Mouse (Mus musculus) intestine, embryonic 16.5 days (tissue): Measurements from ENCODE around the gene Myof. TPM values are rescaled to one million over a fixed set of nuclear protein-coding genes. Genes with fewer than 3 reads are reported as not detected.

ENCODE experiments used
- ATAC-seq: fragments of 200-750 bp; cut with Nextera tagmentation; 2 replicates; pipeline ENCODE4 v1.8.0; 2017; ENCODE audit warnings: moderate TSS enrichment, moderate library complexity
- H3K27ac ChIP-seq: fragments of 300-500 bp; sonication (generic); 2 replicates; pipeline ENCODE4 v1.5.1; 2014; ENCODE audit warnings: mild to moderate bottlenecking, low read length
- H3K27me3 ChIP-seq: fragments of 300-500 bp; sonication (generic); replicated peaks from 2 replicates; pipeline ENCODE4 v1.6.1; 2014; ENCODE audit warnings: low read length, control low read depth, mixed read lengths; ENCODE audit not compliant: control insufficient read depth, insufficient read depth
- H3K36me3 ChIP-seq: fragments of 300-500 bp; sonication (generic); 2 replicates; pipeline ENCODE4 v1.6.1; 2014; ENCODE audit warnings: low read length, control low read depth; ENCODE audit not compliant: control insufficient read depth, insufficient read depth
- H3K4me1 ChIP-seq: fragments of 300-500 bp; sonication (generic); 2 replicates; pipeline ENCODE4 v1.6.1; 2014; ENCODE audit warnings: low read length, control low read depth, mixed read lengths; ENCODE audit not compliant: control insufficient read depth, insufficient read depth
- H3K4me2 ChIP-seq: fragments of 300-500 bp; sonication (generic); 2 replicates; pipeline ENCODE4 v1.6.1; 2014; ENCODE audit warnings: low read depth, low read length, control low read depth
- H3K4me3 ChIP-seq: fragments of 300-500 bp; sonication (generic); 2 replicates; pipeline ENCODE4 v1.5.1; 2014; ENCODE audit warnings: mild to moderate bottlenecking, low read length
- H3K9ac ChIP-seq: fragments of 300-500 bp; sonication (generic); 2 replicates; pipeline ENCODE4 v1.6.1; 2014; ENCODE audit warnings: low read depth, low read length
- H3K9me3 ChIP-seq: fragments of 300-500 bp; sonication (generic); 2 replicates; pipeline ENCODE4 v1.6.1; 2016; ENCODE audit warnings: low read length, control low read depth; ENCODE audit not compliant: control insufficient read depth
- WGBS: fragments of 180-500 bp; shearing (Covaris S2); extraction: QIAGEN DNeasy Blood & Tissue Kit; methylation state at CpG from one replicate; pipeline ENCODE4 v1.1.7; 2014; 5-methylcytosine and 5-hydroxymethylcytosine counted together
- polyA plus RNA-seq: library from polyadenylated mRNA; unstranded; fragments of >200 nt; fragmentation: Nextera tagmentation; extraction: Ambion mirVana; gene quantifications from 2 replicates; pipeline ENCODE4 v1.2.1, GENCODE M21; 2015

The Myof gene
- polyA plus RNA-seq, 1 experiment from 2014 or later = 6.5 TPM

DNA sequence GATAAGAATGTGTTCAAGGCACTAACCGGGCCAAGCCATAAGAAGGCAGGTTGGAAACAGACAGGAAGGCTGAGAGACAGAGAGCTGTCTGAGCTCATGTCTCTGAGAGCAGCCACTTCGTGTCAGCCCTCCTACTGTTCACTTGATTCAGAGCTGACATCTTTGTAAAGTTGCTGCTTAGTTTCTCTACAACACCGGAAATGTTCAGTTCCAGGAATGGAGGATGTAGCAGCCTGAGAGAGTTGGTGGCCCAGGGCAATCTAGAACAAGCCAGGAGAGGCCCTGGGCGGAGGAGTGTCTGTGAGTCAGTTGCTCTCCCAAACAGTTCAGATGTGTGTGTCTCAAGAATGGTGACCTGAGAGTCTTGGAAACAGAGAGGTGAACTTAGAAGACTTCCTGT is 77.5 kb downstream of the Myof start:
- Histone ChIP-seq H3K27me3 (no peaks in the 10 kb centered on the region), H3K4me1 (no peaks in the 10 kb centered on the region), H3K27ac (no peak overlapping the region), H3K9ac (no peak overlapping the region), H3K4me2 (no peak overlapping the region), H3K9me3 (no peaks in the 10 kb centered on the region), H3K36me3 (no peaks in the 10 kb centered on the region), H3K4me3 (no peak overlapping the region)
- 72% methylated on average over 4 of the region's 4 CpGs for whole genome bisulfite sequencing
- ATAC-seq = no peak

GRCm38 (mm10) chr19:37963421-37963820 is 80.0 kb downstream of the Myof start:
- Histone ChIP-seq H3K27me3 (no peaks in the 10 kb centered on the region), H3K27ac (no peak overlapping the region), H3K36me3 (no peaks in the 10 kb centered on the region), H3K4me1 (no peaks in the 10 kb centered on the region), H3K9ac (no peak overlapping the region), H3K4me2 (no peak overlapping the region), H3K9me3 (no peaks in the 10 kb centered on the region), H3K4me3 (no peak overlapping the region)
- no peak for ATAC-seq
- 88% methylated on average over 5 of the region's 5 CpGs for WGBS

- H3K4me2 ChIP-seq = no peak overlapping the region
- H3K9me3 ChIP-seq = no peaks in the 10 kb centered on the region
- no peak overlapping the region for H3K4me3 ChIP-seq
- H3K36me3 ChIP-seq = no peaks in the 10 kb centered on the region
- no peak for ATAC-seq
- no peaks in the 10 kb centered on the region for H3K4me1 ChIP-seq
- H3K27ac ChIP-seq = no peak overlapping the region
- H3K27me3 ChIP-seq = no peaks in the 10 kb centered on the region
- no peak overlapping the region for H3K9ac ChIP-seq
- 98% methylated on average over 9 of the region's 9 CpGs for WGBS
These were observed 82.6 kb downstream of the Myof start for GRCm38 (mm10) chr19:37960791-37961190.

- H3K4me1 ChIP-seq = no peaks in the 10 kb centered on the region
- no peak for ATAC-seq
- H3K9ac ChIP-seq = no peak overlapping the region
- H3K27ac ChIP-seq = no peak overlapping the region
- H3K36me3 ChIP-seq = no peaks in the 10 kb centered on the region
- H3K4me2 ChIP-seq = no peak overlapping the region
- no peak overlapping the region for H3K4me3 ChIP-seq
- H3K27me3 ChIP-seq = no peaks in the 10 kb centered on the region
- H3K9me3 ChIP-seq = no peaks in the 10 kb centered on the region
- 81% methylated on average over 10 of the region's 10 CpGs for WGBS
These were observed 83.7 kb downstream of the Myof start for GRCm38 (mm10) chr19:37959543-37960215.

GRCm38 (mm10) chr19:37959076-37959475 is 84.3 kb downstream of the Myof start:
- Histone ChIP-seq H3K4me2 (no peak overlapping the region), H3K4me1 (no peaks in the 10 kb centered on the region), H3K27ac (no peak overlapping the region), H3K9ac (no peak overlapping the region), H3K36me3 (no peaks in the 10 kb centered on the region), H3K9me3 (no peaks in the 10 kb centered on the region), H3K4me3 (no peak overlapping the region), H3K27me3 (no peaks in the 10 kb centered on the region)
- WGBS = 59% methylated on average over 6 of the region's 6 CpGs
- no peak for ATAC-seq

GRCm38 (mm10) chr19:37957256-37957655 is 86.1 kb downstream of the Myof start:
- no peak for ATAC-seq
- Histone ChIP-seq H3K36me3 (no peaks in the 10 kb centered on the region), H3K9ac (no peak overlapping the region), H3K27ac (no peak overlapping the region), H3K9me3 (no peaks in the 10 kb centered on the region), H3K4me1 (no peaks in the 10 kb centered on the region), H3K4me2 (no peak overlapping the region), H3K27me3 (no peaks in the 10 kb centered on the region), H3K4me3 (no peak overlapping the region)
- WGBS = 79% methylated on average over 7 of the region's 7 CpGs

DNA sequence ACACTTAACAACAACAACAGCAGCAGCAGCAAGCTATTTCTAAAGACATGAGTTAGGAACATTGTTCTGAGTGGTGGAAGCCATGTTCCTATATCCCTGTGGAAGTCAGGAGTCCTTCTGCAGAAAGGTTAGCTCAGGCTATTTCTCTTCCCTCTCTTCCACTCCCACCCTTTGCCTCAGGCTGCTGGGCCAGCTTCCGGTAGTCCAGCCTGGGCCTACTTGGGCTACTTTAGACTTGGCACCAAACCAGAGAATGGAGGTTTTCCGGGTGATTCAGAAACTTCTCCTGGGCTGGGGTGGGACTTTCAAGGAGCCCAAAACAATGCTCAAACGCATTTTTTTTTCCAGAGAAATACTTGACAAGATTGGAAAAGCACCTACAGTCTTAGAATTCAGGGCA is 87.4 kb downstream of the Myof start:
- ATAC-seq = no peak
- Histone ChIP-seq H3K9me3 (no peaks in the 10 kb centered on the region), H3K27ac (no peak overlapping the region), H3K36me3 (no peaks in the 10 kb centered on the region), H3K4me2 (no peak overlapping the region), H3K27me3 (no peaks in the 10 kb centered on the region), H3K4me1 (no peaks in the 10 kb centered on the region), H3K4me3 (no peak overlapping the region), H3K9ac (no peak overlapping the region)
- whole genome bisulfite sequencing = 59% methylated on average over 3 of the region's 3 CpGs

DNA sequence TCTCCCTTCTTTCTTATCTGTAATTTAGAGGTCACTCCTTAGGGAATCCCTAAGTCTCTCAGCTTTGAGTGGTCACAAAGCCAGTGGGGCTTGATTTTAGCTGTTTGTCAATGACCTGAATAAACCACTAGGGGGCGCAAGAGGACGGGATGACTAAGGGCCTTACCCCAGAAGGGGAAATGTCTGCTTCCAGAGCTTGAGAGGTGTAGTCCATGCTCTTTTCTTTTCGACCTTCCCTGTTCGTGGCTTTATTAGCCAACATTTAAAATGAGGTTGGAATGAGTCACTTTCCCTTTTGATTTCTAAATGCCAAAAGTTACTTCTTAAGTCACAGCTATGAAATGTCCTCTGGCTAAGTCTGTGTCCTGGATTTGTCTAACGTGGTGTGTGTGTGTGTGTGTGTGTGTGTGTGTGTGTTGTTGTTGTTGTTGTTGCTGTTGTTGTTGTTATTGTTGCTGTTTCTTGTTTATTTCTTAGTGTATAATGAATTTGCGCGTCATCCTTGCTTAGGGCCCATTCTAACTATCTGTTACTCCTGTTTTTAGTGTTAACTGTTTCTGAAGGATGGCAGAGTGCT is 87.9 kb downstream of the Myof start:
- Histone ChIP-seq H3K4me1 (no peaks in the 10 kb centered on the region), H3K9ac (no peak overlapping the region), H3K9me3 (no peaks in the 10 kb centered on the region), H3K27ac (no peak overlapping the region), H3K36me3 (no peaks in the 10 kb centered on the region), H3K4me3 (no peak overlapping the region), H3K27me3 (no peaks in the 10 kb centered on the region), H3K4me2 (no peak overlapping the region)
- 35% methylated on average over 7 of the region's 7 CpGs for WGBS
- ATAC-seq = peak; percentile 84

GRCm38 (mm10) chr19:37954772-37955171 is 88.6 kb downstream of the Myof start:
- H3K9ac ChIP-seq = no peak overlapping the region
- no peaks in the 10 kb centered on the region for H3K27me3 ChIP-seq
- H3K4me1 ChIP-seq = no peaks in the 10 kb centered on the region
- no peak overlapping the region for H3K4me2 ChIP-seq
- H3K27ac ChIP-seq = no peak overlapping the region
- H3K36me3 ChIP-seq = no peaks in the 10 kb centered on the region
- no peak overlapping the region for H3K4me3 ChIP-seq
- ATAC-seq = no peak
- no peaks in the 10 kb centered on the region for H3K9me3 ChIP-seq
- 82% methylated on average over 5 of the region's 5 CpGs for WGBS

- Histone ChIP-seq H3K9ac (no peak overlapping the region), H3K36me3 (no peaks in the 10 kb centered on the region), H3K27me3 (no peaks in the 10 kb centered on the region), H3K4me2 (no peak overlapping the region), H3K9me3 (no peaks in the 10 kb centered on the region), H3K27ac (no peak overlapping the region), H3K4me1 (no peaks in the 10 kb centered on the region), H3K4me3 (no peak overlapping the region)
- ATAC-seq = no peak
- WGBS = 86% methylated on average over 8 of the region's 8 CpGs
These were observed 89.1 kb downstream of the Myof start for GRCm38 (mm10) chr19:37954236-37954635.
